Mouse (Mus musculus) ES-E14 (cell line): ENCODE data around the gene Gmip. TPM values are rescaled to one million over a fixed set of nuclear protein-coding genes. Genes with fewer than 3 reads are reported as not detected.
A peak's percentile ranks its signal among the peaks of the same experiment; 100 is the strongest.

Experiments
- DNase-seq: peaks from one replicate; pipeline ENCODE4 v3.0.0-alpha.2; 2013; ENCODE audit warnings: low read depth, low spot score
- H3K27ac ChIP-seq: 2 replicates; pipeline ENCODE4 v1.5.1; 2012; ENCODE audit warnings: low read depth, mild to moderate bottlenecking, low read length, moderate library complexity, mixed read lengths; ENCODE audit not compliant: poor library complexity, insufficient read depth, severe bottlenecking
- H3K36me3 ChIP-seq: 2 replicates; pipeline ENCODE4 v1.6.1; 2012; ENCODE audit warnings: mild to moderate bottlenecking, low read length, moderate library complexity, mixed read lengths; ENCODE audit not compliant: control insufficient read depth, poor library complexity, insufficient read depth, severe bottlenecking
- H3K4me1 ChIP-seq, 2 experiments: fragments of 150-350 bp in 1 of 2; sonication (generic) in 1 of 2; 2 replicates each; pipeline ENCODE4 v1.6.1; 2012; ENCODE audit warnings: low read length in 2 of 2, mild to moderate bottlenecking in 1 of 2, mixed read lengths in 1 of 2; ENCODE audit not compliant: control insufficient read depth in 2 of 2, insufficient read depth in 2 of 2, poor library complexity in 1 of 2
- H3K4me3 ChIP-seq, 2 experiments: fragments of 150-350 bp in 1 of 2; sonication (generic) in 1 of 2; 2 replicates each; pipeline ENCODE4 v1.5.1; 2012; ENCODE audit warnings: low read length in 2 of 2, low read depth in 1 of 2, mild to moderate bottlenecking in 1 of 2, mixed read lengths in 1 of 2; ENCODE audit not compliant: insufficient read depth in 1 of 2, poor library complexity in 1 of 2, severe bottlenecking in 1 of 2
- H3K9ac ChIP-seq: 2 replicates; pipeline ENCODE4 v1.6.1; 2012; ENCODE audit warnings: low read depth, mild to moderate bottlenecking, low read length, mixed read lengths; ENCODE audit not compliant: poor library complexity, insufficient read depth, severe bottlenecking
- H3K9me3 ChIP-seq: fragments of 150-350 bp; sonication (generic); 2 replicates; pipeline ENCODE4 v1.6.1; 2012; ENCODE audit warnings: low read depth, mild to moderate bottlenecking, low read length; ENCODE audit not compliant: control insufficient read depth, insufficient read depth
- CHD2 ChIP-seq: IDR thresholded peaks from 2 replicates; pipeline ENCODE4 v1.6.1; 2014; ENCODE audit warnings: mild to moderate bottlenecking, low read depth, low read length, inconsistent platforms
- HCFC1 ChIP-seq: IDR thresholded peaks from 2 replicates; pipeline ENCODE4 v1.6.1; 2012; ENCODE audit warnings: low read length, inconsistent platforms, borderline replicate concordance; ENCODE audit not compliant: insufficient read depth
- MAFK ChIP-seq: IDR thresholded peaks from 2 replicates; pipeline ENCODE4 v1.6.1; 2014; ENCODE audit warnings: mild to moderate bottlenecking, low read depth, low read length, inconsistent platforms; ENCODE audit not compliant: insufficient read depth
- ZC3H11A ChIP-seq: IDR thresholded peaks from 2 replicates; pipeline ENCODE4 v1.6.1; 2012; ENCODE audit warnings: low read depth, mild to moderate bottlenecking, inconsistent platforms, low read length, borderline replicate concordance
- ZNF384 ChIP-seq: IDR thresholded peaks from 2 replicates; pipeline ENCODE4 v1.6.1; 2012; ENCODE audit warnings: low read depth, low read length, inconsistent platforms
- in situ Hi-C, 2 experiments: fragments of 600-800 bp; cut with MboI; formaldehyde crosslinking; loops; one replicate each; pipeline ENCODE4 v1.15.1; 2025; ENCODE audit warnings: low sequenced_read_pairs in 2 of 2, inconsistent platforms in 1 of 2; ENCODE audit not compliant: unreplicated experiment in 2 of 2
- total RNA-seq: library from RNA; depleted of rRNA; stranded (reverse); fragments of 300-350 nt; gene quantifications from 2 replicates; pipeline ENCODE4 v1.2.3, GENCODE M21; 2012

Gene Gmip
- total RNA-seq, 1 experiment = 5.9 TPM

DNA sequence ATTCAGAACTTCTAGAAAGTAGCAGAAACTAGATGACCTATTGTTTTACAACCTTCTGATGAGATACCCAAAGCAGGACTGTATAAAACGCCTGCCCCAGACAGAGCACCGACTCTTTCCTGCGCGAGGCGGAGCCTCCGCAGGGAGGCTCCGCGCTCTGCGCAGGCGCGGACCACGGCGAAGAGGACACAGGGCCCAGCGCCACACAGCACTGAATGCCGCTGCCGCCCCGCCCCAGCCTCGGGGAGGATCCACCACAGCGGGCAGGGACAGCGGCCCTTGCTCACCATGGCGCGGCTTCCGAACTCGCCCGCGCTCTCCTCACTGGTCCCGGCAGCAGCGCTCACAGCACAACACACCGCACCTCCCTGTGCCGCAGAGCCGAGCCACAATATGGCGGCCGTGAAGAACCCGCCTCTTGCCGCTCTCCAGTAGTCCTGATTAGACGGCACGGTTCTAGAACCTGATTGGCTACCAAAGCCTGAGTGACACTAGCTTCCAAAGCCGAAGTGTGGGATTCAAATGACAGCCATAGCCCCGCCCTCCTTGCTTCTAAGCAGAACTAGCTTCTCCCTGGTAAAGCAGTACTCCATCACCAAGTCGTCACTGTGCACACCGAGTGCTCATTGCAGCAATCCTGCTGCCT lies 33.9 kb upstream of the Gmip start, which contains the start of gene Gm20422:
Gene Gm20422, minus strand, starts transcription at position 384 of the 646 bp plus-strand sequence.
- H3K27ac ChIP-seq = peak within 1 kb of the TSS; percentile 95
- DNase-seq = peak; percentile 95
- H3K9ac ChIP-seq = peak within 1 kb of the TSS; percentile 94
- peak within 1 kb of the TSS; percentile 86 to 87 for H3K4me3 ChIP-seq
- no peaks in the 10 kb centered on the region for H3K9me3 ChIP-seq
- 0 out of 2 replicates have a peak, but pooled peaks cover 2% of the 10 kb centered on the region for H3K36me3 ChIP-seq
- H3K4me1 ChIP-seq = peaks cover 2 to 8% of the 10 kb centered on the region in 2 experiments; a peak in 3 of 4 replicates
- TF ChIP-seq HCFC1 = peak; percentile 68; the same call in 1 of the 2 replicates
- no peak for TF ChIP-seq MAFK
- 0 out of 2 replicates have a peak, but pooled peaks have one; percentile 55 for TF ChIP-seq CHD2
- in situ Hi-C loops = no loop called here

DNA sequence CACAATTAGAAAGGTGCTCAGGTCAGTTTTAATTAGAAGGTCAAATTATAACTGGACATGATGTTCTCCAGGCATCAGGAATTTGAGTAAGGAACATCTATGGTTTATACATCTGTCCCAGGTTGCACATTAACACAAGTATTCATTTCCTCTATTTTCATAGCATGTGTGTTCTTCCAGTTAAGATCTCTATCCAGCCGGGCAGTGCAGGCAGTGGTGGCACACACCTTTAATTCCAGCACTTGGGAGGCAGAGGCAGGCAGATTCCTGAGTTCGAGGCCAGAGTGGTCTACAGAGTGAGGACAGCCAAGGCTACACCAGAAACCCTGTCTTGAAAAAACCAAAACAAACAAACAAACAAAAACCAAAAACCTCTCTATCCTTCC lies 33.3 kb upstream of the Gmip start:
- no peak overlapping the region for H3K4me3 ChIP-seq
- no peak overlapping the region for H3K9ac ChIP-seq
- H3K9me3 ChIP-seq = no peaks in the 10 kb centered on the region
- 0 out of 2 replicates have a peak, but pooled peaks cover 2% of the 10 kb centered on the region for H3K36me3 ChIP-seq
- H3K27ac ChIP-seq = no peak overlapping the region
- in situ Hi-C loops = no loop called here
- TF ChIP-seq ZC3H11A (no peak), HCFC1 (no peak), CHD2 (no peak), ZNF384 (no peak), MAFK (no peak)
- H3K4me1 ChIP-seq = peaks cover 2 to 8% of the 10 kb centered on the region in 2 experiments; a peak in 3 of 4 replicates
- no peak for DNase-seq

DNA sequence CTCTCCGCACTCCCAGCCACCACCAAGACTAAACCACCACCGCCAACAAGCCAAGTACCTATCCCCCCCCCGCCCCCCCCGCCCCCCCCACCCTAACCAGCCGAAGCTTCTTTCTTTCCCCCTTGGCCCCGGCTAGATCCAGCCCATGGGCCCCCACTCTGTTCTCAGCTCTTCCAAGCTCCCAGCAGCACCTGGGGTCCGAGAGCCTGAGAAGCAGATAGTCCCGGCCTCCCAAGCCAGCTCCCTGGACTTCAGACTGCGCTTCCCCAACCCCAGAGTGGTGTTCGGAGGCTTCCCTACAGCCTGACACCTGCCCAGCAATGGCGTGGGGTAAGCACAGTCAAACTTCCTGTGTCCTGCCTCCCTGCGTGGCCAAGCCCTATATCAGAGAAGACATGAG lies 31.4 kb upstream of the Gmip start:
- Histone ChIP-seq H3K4me3 (peak overlapping the region; percentile 59 to 68), H3K27ac (peak overlapping the region; percentile 70), H3K36me3 (no peaks in the 10 kb centered on the region), H3K9me3 (no peaks in the 10 kb centered on the region), H3K9ac (peak overlapping the region; percentile 90), H3K4me1 (peaks cover 2 to 8% of the 10 kb centered on the region in 2 experiments; a peak in 3 of 4 replicates)
- TF ChIP-seq MAFK = no peak
- no peak for TF ChIP-seq HCFC1
- no peak for TF ChIP-seq ZC3H11A
- in situ Hi-C loops = no loop called here
- DNase-seq = no peak

DNA sequence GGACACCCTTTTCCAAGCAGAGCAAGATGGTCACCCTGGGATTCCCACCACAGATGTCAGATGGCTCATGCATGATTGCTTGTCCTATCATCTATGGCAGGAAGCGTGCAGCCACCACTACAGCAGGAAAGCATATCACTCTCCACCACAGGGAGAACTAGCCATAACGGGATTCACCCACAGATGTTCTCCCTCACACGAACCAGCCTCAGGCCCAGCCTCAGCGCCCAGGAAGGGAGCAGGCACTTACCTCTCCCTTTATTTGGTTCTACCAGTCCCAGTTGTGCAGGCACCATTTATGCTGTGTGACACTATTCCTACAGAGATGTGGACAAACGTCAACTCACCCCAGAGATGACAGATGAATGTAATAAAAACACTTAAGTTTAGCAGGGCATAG lies 19.4 kb upstream of the Gmip start:
- no peak for DNase-seq
- Histone ChIP-seq H3K9ac (no peak overlapping the region), H3K4me1 (peaks cover 4% of the 10 kb centered on the region in 2 experiments; a peak in 1 of 4 replicates), H3K4me3 (no peak overlapping the region), H3K9me3 (no peaks in the 10 kb centered on the region), H3K27ac (no peak overlapping the region), H3K36me3 (peaks cover 12% of the 10 kb centered on the region)
- TF ChIP-seq ZNF384 (no peak), ZC3H11A (no peak), MAFK (no peak), CHD2 (no peak), HCFC1 (no peak)
- in situ Hi-C loops = no loop called here
